Mouse (Mus musculus): Measurements from ENCODE around the gene Slc15a2. TPM values are rescaled to one million over a fixed set of nuclear protein-coding genes. Genes with fewer than 3 reads are reported as not detected.

Slc15a2 gene
- polyA plus RNA-seq, 2 experiments: 1.5 to 2.8 TPM

GRCm38 (mm10) chr16:36747767-36748166 lies 37.0 kb downstream of the Slc15a2 start:
- H3K27me3 ChIP-seq (ENCODE audit: control insufficient read depth, insufficient read depth, low read length): no peaks in the 10 kb centered on the region
- H3K36me3 ChIP-seq (replicated peaks; ENCODE audit: control insufficient read depth, insufficient read depth, low read depth): no peaks in the 10 kb centered on the region; the same call in 1 of the 2 replicates
- H3K4me2 ChIP-seq (ENCODE audit: low read depth): no peak overlapping the region
- H3K27ac ChIP-seq: no peak overlapping the region
- 31% methylated on average over 2 of the region's 2 CpGs for WGBS (ENCODE audit: insufficient replicate concordance)
- no peaks in the 10 kb centered on the region for H3K4me1 ChIP-seq (replicated peaks; ENCODE audit: control insufficient read depth in 2 of 2, insufficient read depth in 2 of 2, low read length in 1 of 2)
- ATAC-seq (ENCODE audit: insufficient read depth): no peak
- TF ChIP-seq EP300 (IDR thresholded peaks at IDR 0.05; ENCODE audit: low read depth) (no peak), CTCF (IDR thresholded peaks at IDR 0.05; ENCODE audit: low read depth) (no peak)
- H3K9me3 ChIP-seq (ENCODE audit: control insufficient read depth, low read length): no peaks in the 10 kb centered on the region
- H3K9ac ChIP-seq (replicated peaks): no peak overlapping the region
- DNase-seq (ENCODE audit: low read depth in 3 of 3, low spot score in 3 of 3): no peak
- no peak overlapping the region for H3K4me3 ChIP-seq (ENCODE audit: insufficient read depth in 1 of 2, low read depth in 2 of 2, low read length in 2 of 2)

- H3K4me3 ChIP-seq (ENCODE audit: insufficient read depth in 1 of 2, low read depth in 2 of 2, low read length in 2 of 2): no peak overlapping the region
- H3K4me2 ChIP-seq (ENCODE audit: low read depth): no peak overlapping the region
- no peaks in the 10 kb centered on the region for H3K9me3 ChIP-seq (ENCODE audit: control insufficient read depth, low read length)
- no peak overlapping the region for H3K9ac ChIP-seq (replicated peaks)
- DNase-seq (ENCODE audit: low read depth in 3 of 3, low spot score in 3 of 3) (no peak), ATAC-seq (ENCODE audit: insufficient read depth) (no peak)
- no peak overlapping the region for H3K27ac ChIP-seq
- no peaks in the 10 kb centered on the region; the same call in 1 of the 2 replicates for H3K36me3 ChIP-seq (replicated peaks; ENCODE audit: control insufficient read depth, insufficient read depth, low read depth)
- WGBS (ENCODE audit: insufficient replicate concordance): 69% methylated on average over 4 of the region's 4 CpGs
- H3K4me1 ChIP-seq (replicated peaks; ENCODE audit: control insufficient read depth in 2 of 2, insufficient read depth in 2 of 2, low read length in 1 of 2): no peaks in the 10 kb centered on the region
- TF ChIP-seq EP300 (IDR thresholded peaks at IDR 0.05; ENCODE audit: low read depth) (no peak), CTCF (IDR thresholded peaks at IDR 0.05; ENCODE audit: low read depth) (no peak)
- no peaks in the 10 kb centered on the region for H3K27me3 ChIP-seq (ENCODE audit: control insufficient read depth, insufficient read depth, low read length)
Observed at GRCm38 (mm10) chr16:36747068-36747467, 37.7 kb downstream of the Slc15a2 start.

GRCm38 (mm10) chr16:36743580-36743979 lies 41.2 kb downstream of the Slc15a2 start:
- Histone ChIP-seq H3K36me3 (replicated peaks; ENCODE audit: control insufficient read depth, insufficient read depth, low read depth) (no peaks in the 10 kb centered on the region), H3K27ac (no peak overlapping the region), H3K27me3 (ENCODE audit: control insufficient read depth, insufficient read depth, low read length) (no peaks in the 10 kb centered on the region), H3K4me2 (ENCODE audit: low read depth) (no peak overlapping the region), H3K9ac (replicated peaks) (no peak overlapping the region), H3K9me3 (ENCODE audit: control insufficient read depth, low read length) (no peaks in the 10 kb centered on the region), H3K4me1 (replicated peaks; ENCODE audit: control insufficient read depth in 2 of 2, insufficient read depth in 2 of 2, low read length in 1 of 2) (no peaks in the 10 kb centered on the region), H3K4me3 (ENCODE audit: insufficient read depth in 1 of 2, low read depth in 2 of 2, low read length in 2 of 2) (no peak overlapping the region)
- ATAC-seq (ENCODE audit: insufficient read depth) (no peak), DNase-seq (ENCODE audit: low read depth in 3 of 3, low spot score in 3 of 3) (no peak)
- no peak for TF ChIP-seq CTCF (IDR thresholded peaks at IDR 0.05; ENCODE audit: low read depth)
- TF ChIP-seq EP300 (IDR thresholded peaks at IDR 0.05; ENCODE audit: low read depth): no peak
- 64% methylated on average over 8 of the region's 8 CpGs for WGBS (ENCODE audit: insufficient replicate concordance)

GRCm38 (mm10) chr16:36739404-36739930 lies 45.3 kb downstream of the Slc15a2 start:
- DNase-seq (ENCODE audit: low read depth in 3 of 3, low spot score in 3 of 3): no peak
- H3K4me1 ChIP-seq (replicated peaks; ENCODE audit: control insufficient read depth in 2 of 2, insufficient read depth in 2 of 2, low read length in 1 of 2): no peaks in the 10 kb centered on the region
- H3K9ac ChIP-seq (replicated peaks): no peak overlapping the region
- H3K27ac ChIP-seq: no peak overlapping the region
- H3K4me3 ChIP-seq (ENCODE audit: insufficient read depth in 1 of 2, low read depth in 2 of 2, low read length in 2 of 2): no peak overlapping the region
- no peak overlapping the region for H3K4me2 ChIP-seq (ENCODE audit: low read depth)
- ATAC-seq (ENCODE audit: insufficient read depth): no peak
- no peaks in the 10 kb centered on the region for H3K27me3 ChIP-seq (ENCODE audit: control insufficient read depth, insufficient read depth, low read length)
- TF ChIP-seq EP300 (IDR thresholded peaks at IDR 0.05; ENCODE audit: low read depth): no peak
- no peak for TF ChIP-seq CTCF (IDR thresholded peaks at IDR 0.05; ENCODE audit: low read depth)
- no peaks in the 10 kb centered on the region for H3K9me3 ChIP-seq (ENCODE audit: control insufficient read depth, low read length)
- 35% methylated on average over 4 of the region's 4 CpGs for WGBS (ENCODE audit: insufficient replicate concordance)
- no peaks in the 10 kb centered on the region for H3K36me3 ChIP-seq (replicated peaks; ENCODE audit: control insufficient read depth, insufficient read depth, low read depth)

- TF ChIP-seq CTCF (IDR thresholded peaks at IDR 0.05; ENCODE audit: low read depth) (peak; percentile 38; the same call in 1 of the 2 replicates), EP300 (IDR thresholded peaks at IDR 0.05; ENCODE audit: low read depth) (no peak)
- 61% methylated on average over 3 of the region's 3 CpGs for WGBS (ENCODE audit: insufficient replicate concordance)
- no peak overlapping the region for H3K27ac ChIP-seq
- H3K4me2 ChIP-seq (ENCODE audit: low read depth): no peak overlapping the region
- H3K9ac ChIP-seq (replicated peaks): no peak overlapping the region
- no peaks in the 10 kb centered on the region for H3K4me1 ChIP-seq (replicated peaks; ENCODE audit: control insufficient read depth in 2 of 2, insufficient read depth in 2 of 2, low read length in 1 of 2)
- H3K36me3 ChIP-seq (replicated peaks; ENCODE audit: control insufficient read depth, insufficient read depth, low read depth): no peaks in the 10 kb centered on the region
- H3K9me3 ChIP-seq (ENCODE audit: control insufficient read depth, low read length): no peaks in the 10 kb centered on the region
- no peaks in the 10 kb centered on the region for H3K27me3 ChIP-seq (ENCODE audit: control insufficient read depth, insufficient read depth, low read length)
- DNase-seq (ENCODE audit: low read depth in 3 of 3, low spot score in 3 of 3): no peak
- ATAC-seq (ENCODE audit: insufficient read depth): no peak
- no peak overlapping the region for H3K4me3 ChIP-seq (ENCODE audit: insufficient read depth in 1 of 2, low read depth in 2 of 2, low read length in 2 of 2)
Observed at GRCm38 (mm10) chr16:36735421-36735820, 49.3 kb downstream of the Slc15a2 start.
